Mouse (Mus musculus) spleen, postnatal 36 days (tissue): Measurements from ENCODE around the gene Mfsd14a.

ENCODE experiments used
- DNase-seq, 2 experiments: peaks; one replicate each; pipeline ENCODE4 v3.0.0; 2022; ENCODE audit warnings: low spot score in 2 of 2, mixed read lengths in 1 of 2

Mfsd14a gene

GRCm38 (mm10) chr3:116601781-116602180, 60.7 kb downstream of the Mfsd14a start:
- no peak for DNase-seq

- no peak for DNase-seq
Measured at GRCm38 (mm10) chr3:116601005-116601404, 61.5 kb downstream of the Mfsd14a start.

- DNase-seq, result no peak
Measured at GRCm38 (mm10) chr3:116599705-116600104, 62.8 kb downstream of the Mfsd14a start.

- DNase-seq, result no peak
Measured at GRCm38 (mm10) chr3:116595603-116595991, 66.9 kb downstream of the Mfsd14a start.

- DNase-seq, result peak; percentile 94 to 95
Measured at GRCm38 (mm10) chr3:116594728-116595602, 67.5 kb downstream of the Mfsd14a start, which contains the start of gene Sass6. Sass6 (plus strand) TSS chr3:116594982.

GRCm38 (mm10) chr3:116594076-116594727, 68.3 kb downstream of the Mfsd14a start:
- no peak for DNase-seq

GRCm38 (mm10) chr3:116582201-116582600, 80.3 kb downstream of the Mfsd14a start:
- no peak for DNase-seq
